Mouse (Mus musculus) c-Kit-positive CD71-positive TER-119-negative erythroid progenitor cells, embryonic 14.5 days (primary cell): ENCODE measurements around the gene Mylip.

Experiments used
- DNase-seq: peaks from one replicate; pipeline ENCODE4 v3.0.0-alpha.2; 2013; ENCODE audit warnings: low read depth

The Mylip gene

GRCm38 (mm10) chr13:45389448-45390311, at the start of gene Mylip:
Gene Mylip (plus strand): TSS chr13:45389742.
- peak; percentile 94 for DNase-seq

- DNase-seq: no peak
Observed at GRCm38 (mm10) chr13:45341991-45342390, 47.6 kb upstream of the Mylip start.

- DNase-seq: no peak
Observed at GRCm38 (mm10) chr13:45343541-45343940, 46.0 kb upstream of the Mylip start.

- DNase-seq: no peak
Observed at GRCm38 (mm10) chr13:45343966-45344365, 45.6 kb upstream of the Mylip start.

- DNase-seq: no peak
Observed at GRCm38 (mm10) chr13:45345471-45346159, 43.9 kb upstream of the Mylip start.

GRCm38 (mm10) chr13:45351483-45351882, 38.1 kb upstream of the Mylip start:
- DNase-seq: no peak

- peak; percentile 27 for DNase-seq
Observed at GRCm38 (mm10) chr13:45354824-45355223, 34.7 kb upstream of the Mylip start.

- DNase-seq: no peak
Observed at GRCm38 (mm10) chr13:45358208-45358607, 31.3 kb upstream of the Mylip start.

- no peak for DNase-seq
Observed at GRCm38 (mm10) chr13:45358676-45359323, 30.7 kb upstream of the Mylip start.

GRCm38 (mm10) chr13:45365788-45366187, 23.8 kb upstream of the Mylip start:
- DNase-seq: no peak

GRCm38 (mm10) chr13:45371673-45372072, 17.9 kb upstream of the Mylip start:
- DNase-seq: no peak

GRCm38 (mm10) chr13:45372456-45372855, 17.1 kb upstream of the Mylip start:
- DNase-seq: no peak

- DNase-seq: no peak
Observed at GRCm38 (mm10) chr13:45374846-45375245, 14.7 kb upstream of the Mylip start.

- DNase-seq: no peak
Observed at GRCm38 (mm10) chr13:45382208-45382607, 7.3 kb upstream of the Mylip start.

GRCm38 (mm10) chr13:45384636-45385035, 4.9 kb upstream of the Mylip start:
- no peak for DNase-seq

GRCm38 (mm10) chr13:45385521-45385920, 4.0 kb upstream of the Mylip start:
- DNase-seq: no peak

GRCm38 (mm10) chr13:45386253-45386652, 3.3 kb upstream of the Mylip start:
- DNase-seq: no peak

- no peak for DNase-seq
Observed at GRCm38 (mm10) chr13:45387231-45387630, 2.3 kb upstream of the Mylip start.

- no peak for DNase-seq
Observed at GRCm38 (mm10) chr13:45388254-45388805, 1.2 kb upstream of the Mylip start.

- DNase-seq: no peak
Observed at GRCm38 (mm10) chr13:45388889-45389288, 653 bp upstream of the Mylip start.

- DNase-seq: no peak
Observed at GRCm38 (mm10) chr13:45390312-45390961, 895 bp downstream of the Mylip start.
